Comparison of ENCODE assay signal across 8 mouse cellular contexts in genomic region chr10:43870752-43871151, GRCm38 (mm10). TPM values are rescaled to one million over a fixed set of nuclear protein-coding genes. Genes with fewer than 3 reads are reported as not detected.
A peak's percentile ranks its signal among the peaks of the same experiment; 100 is the strongest.
DNase-seq lines count a peak whose midpoint lies in the region; ATAC-seq and TF ChIP-seq lines count a peak whose summit lies in the region.

No protein-coding gene starts in this region.

- TF ChIP-seq EP300 in liver, embryonic 14.5 days (IDR thresholded peaks at IDR 0.05; ENCODE audit: low read depth): no peak

- H3K9me3 ChIP-seq in hindbrain, embryonic 10.5 days: no peaks in the 10 kb centered on the region
- H3K9me3 ChIP-seq in hindbrain, embryonic 16.5 days (ENCODE audit: control insufficient read depth, low read length): no peaks in the 10 kb centered on the region
- peaks cover 89% of the 10 kb centered on the region for H3K9me3 ChIP-seq in E14TG2a.4 (ENCODE audit: low read length)
- H3K9me3 ChIP-seq in liver, embryonic 14.5 days (ENCODE audit: control insufficient read depth, low read length): no peaks in the 10 kb centered on the region

- TF ChIP-seq POLR2A in cortical plate, adult 2 months (IDR thresholded peaks at IDR 0.05; ENCODE audit: extremely low read depth, insufficient read depth, low read length): no peak

- H3K27ac ChIP-seq in hindbrain, embryonic 10.5 days: no peak overlapping the region
- no peak overlapping the region for H3K27ac ChIP-seq in hindbrain, embryonic 16.5 days (ENCODE audit: low read depth, low read length)
- H3K27ac ChIP-seq in cortical plate, adult 2 months (ENCODE audit: insufficient read depth, low read length): no peak overlapping the region
- no peak overlapping the region for H3K27ac ChIP-seq in liver, embryonic 14.5 days

- 73% methylated on average over 10 of the region's 10 CpGs for WGBS in hindbrain, embryonic 10.5 days
- WGBS in hindbrain, embryonic 16.5 days: 73% methylated on average over 10 of the region's 10 CpGs
- 57% methylated on average over 10 of the region's 10 CpGs for WGBS in liver, embryonic 14.5 days (ENCODE audit: insufficient replicate concordance)

- H3K4me1 ChIP-seq in hindbrain, embryonic 10.5 days (replicated peaks): no peaks in the 10 kb centered on the region
- H3K4me1 ChIP-seq in hindbrain, embryonic 16.5 days (ENCODE audit: control insufficient read depth, insufficient read depth, low read depth, low read length): no peaks in the 10 kb centered on the region
- H3K4me1 ChIP-seq in E14TG2a.4 (replicated peaks; ENCODE audit: low read depth, low read length): no peaks in the 10 kb centered on the region
- no peaks in the 10 kb centered on the region for H3K4me1 ChIP-seq in cortical plate, adult 2 months (ENCODE audit: control insufficient read depth, insufficient read depth, low read length)
- H3K4me1 ChIP-seq in liver, embryonic 14.5 days (replicated peaks; ENCODE audit: control insufficient read depth in 2 of 2, insufficient read depth in 2 of 2, low read length in 1 of 2): no peaks in the 10 kb centered on the region

- peak; percentile 44 for DNase-seq in hindbrain, embryonic 10.5 days (ENCODE audit: low spot score)
- peak; percentile 11 for DNase-seq in 416B (ENCODE audit: low read depth)
- peak; percentile 28 to 37 (median 30) for DNase-seq in liver, embryonic 14.5 days (ENCODE audit: low read depth in 3 of 3, low spot score in 3 of 3)
- peak; percentile 67 for DNase-seq in splenic B cell, adult 2 months (ENCODE audit: low read depth, low spot score)
- DNase-seq in left cerebral cortex, postnatal 36 days (ENCODE audit: low spot score in 2 of 2): no peak

- H3K4me2 ChIP-seq in hindbrain, embryonic 16.5 days (ENCODE audit: low read length): no peak overlapping the region
- no peak overlapping the region for H3K4me2 ChIP-seq in liver, embryonic 14.5 days (ENCODE audit: low read depth)

- no peak overlapping the region for H3K4me3 ChIP-seq in hindbrain, embryonic 10.5 days
- H3K4me3 ChIP-seq in hindbrain, embryonic 16.5 days (ENCODE audit: low read length): no peak overlapping the region
- no peak overlapping the region for H3K4me3 ChIP-seq in E14TG2a.4 (replicated peaks; ENCODE audit: low read length)
- no peak overlapping the region for H3K4me3 ChIP-seq in cortical plate, adult 2 months (ENCODE audit: insufficient read depth, low read length)
- no peak overlapping the region for H3K4me3 ChIP-seq in liver, embryonic 14.5 days (ENCODE audit: insufficient read depth in 1 of 2, low read depth in 2 of 2, low read length in 2 of 2)

- peak; percentile 97 for TF ChIP-seq CTCF in E14TG2a.4 (conservative IDR thresholded peaks at IDR 0.05; ENCODE audit: low read length)
- TF ChIP-seq CTCF in cortical plate, adult 2 months (IDR thresholded peaks at IDR 0.05; ENCODE audit: extremely low read depth, insufficient read depth, low read length): peak; percentile 75
- TF ChIP-seq CTCF in liver, embryonic 14.5 days (IDR thresholded peaks at IDR 0.05; ENCODE audit: low read depth): peak; percentile 97

- no peak for ATAC-seq in hindbrain, embryonic 16.5 days
- ATAC-seq in liver, embryonic 14.5 days (ENCODE audit: insufficient read depth): no peak

- H3K36me3 ChIP-seq in hindbrain, embryonic 10.5 days: peaks cover 12% of the 10 kb centered on the region
- 0 out of 2 replicates have a peak, but pooled peaks cover 2% of the 10 kb centered on the region for H3K36me3 ChIP-seq in hindbrain, embryonic 16.5 days (ENCODE audit: control insufficient read depth, insufficient read depth, low read length)
- H3K36me3 ChIP-seq in E14TG2a.4 (ENCODE audit: insufficient read depth, low read length): peaks cover 13% of the 10 kb centered on the region
- no peaks in the 10 kb centered on the region for H3K36me3 ChIP-seq in liver, embryonic 14.5 days (replicated peaks; ENCODE audit: control insufficient read depth, insufficient read depth, low read depth)
- H3K36me3 ChIP-seq in splenic B cell, adult 2 months (ENCODE audit: control insufficient read depth, insufficient read depth, low read length, poor library complexity, severe bottlenecking): peaks cover 2% of the 10 kb centered on the region; the same call in 1 of the 2 replicates

- H3K9ac ChIP-seq in hindbrain, embryonic 16.5 days (ENCODE audit: low read depth, low read length): no peak overlapping the region
- no peak overlapping the region for H3K9ac ChIP-seq in liver, embryonic 14.5 days (replicated peaks)

- intact Hi-C loops in left cerebral cortex, postnatal 36 days (cut with DNase I): no loop called here

- H3K27me3 ChIP-seq in hindbrain, embryonic 10.5 days (ENCODE audit: insufficient read depth, poor library complexity, severe bottlenecking): no peaks in the 10 kb centered on the region
- H3K27me3 ChIP-seq in hindbrain, embryonic 16.5 days (replicated peaks; ENCODE audit: control insufficient read depth, insufficient read depth, low read length): no peaks in the 10 kb centered on the region
- H3K27me3 ChIP-seq in E14TG2a.4 (ENCODE audit: insufficient read depth, low read length): no peaks in the 10 kb centered on the region
- no peaks in the 10 kb centered on the region for H3K27me3 ChIP-seq in liver, embryonic 14.5 days (ENCODE audit: control insufficient read depth, insufficient read depth, low read length)
- no peaks in the 10 kb centered on the region for H3K27me3 ChIP-seq in splenic B cell, adult 2 months (ENCODE audit: control insufficient read depth, insufficient read depth, low read length, poor library complexity, severe bottlenecking)

RNA-seq across cellular contexts. Expression of gene Qrsl1, which starts 30.8 kb away (rescaled TPM):
- 24.8 and 27.9 TPM in 2 replicates for polyA plus RNA-seq in hindbrain, embryonic 10.5 days (2016; fragmentation: Nextera tagmentation; extraction: Ambion mirVana)
- 22.8 and 26.1 TPM in 2 replicates for polyA plus RNA-seq in hindbrain, embryonic 16.5 days (2015; fragmentation: Nextera tagmentation; extraction: Ambion mirVana)
- 18.9 and 19.2 TPM in 2 replicates for polyA plus RNA-seq in cortical plate, adult 2 months (2012; rRNA removed)
- polyA plus RNA-seq in liver, embryonic 14.5 days (2012; rRNA removed): 3.9 and 5.6 TPM in 2 replicates
- polyA plus RNA-seq in liver, embryonic 14.5 days (2014; fragmentation: Nextera tagmentation; extraction: Ambion mirVana): 6.2 and 7.2 TPM in 2 replicates
- total RNA-seq in left cerebral cortex, postnatal 36 days (2021): 10 to 100 TPM; 14.6 to 15.3 TPM

RNA-seq across cellular contexts. Expression of gene Rtn4ip1, which starts 30.9 kb away (rescaled TPM):
- 17.5 and 20.2 TPM in 2 replicates for polyA plus RNA-seq in hindbrain, embryonic 10.5 days (2016; fragmentation: Nextera tagmentation; extraction: Ambion mirVana)
- polyA plus RNA-seq in hindbrain, embryonic 16.5 days (2015; fragmentation: Nextera tagmentation; extraction: Ambion mirVana): 16.0 and 16.4 TPM in 2 replicates
- polyA plus RNA-seq in cortical plate, adult 2 months (2012; rRNA removed): 14.3 and 15.0 TPM in 2 replicates
- 4.7 and 6.4 TPM in 2 replicates for polyA plus RNA-seq in liver, embryonic 14.5 days (2012; rRNA removed)
- 9.8 and 11.1 TPM in 2 replicates for polyA plus RNA-seq in liver, embryonic 14.5 days (2014; fragmentation: Nextera tagmentation; extraction: Ambion mirVana)
- 10 to 100 TPM; 13.5 to 15.1 TPM for total RNA-seq in left cerebral cortex, postnatal 36 days (2021)

Comparison
In these comparisons a context has a peak if more than half of its experiments do, and no peak if none do; other contexts are left out.
1. DNase-seq: peak in hindbrain, embryonic 10.5 days (single experiment), 416B (single experiment), liver, embryonic 14.5 days (3 of 3) and splenic B cell, adult 2 months (single experiment); none in left cerebral cortex, postnatal 36 days (0 of 2).
2. Peak in every context shown above with its lines, with median percentiles within 50 percentile points of each other: CTCF ChIP-seq.